Comparison of ENCODE assay signal across 7 mouse cellular contexts in genomic region chr15:83089429-83089605, GRCm38 (mm10). TPM values are rescaled to one million over a fixed set of nuclear protein-coding genes. Genes with fewer than 3 reads are reported as not detected.
A peak's percentile ranks its signal among the peaks of the same experiment; 100 is the strongest.
DNase-seq lines count a peak whose midpoint lies in the region; ATAC-seq and TF ChIP-seq lines count a peak whose summit lies in the region.

Gene Serhl, plus strand, starts transcription at chr15:83089506.

- intact Hi-C loops in gastrocnemius, adult 2 months (cut with DNase I), result loop anchor here (5.0 kb wide), 1 partner anchor 118 kb away; no protein-coding TSS in a partner anchor
- intact Hi-C loops in left cerebral cortex, adult 2 months (cut with DNase I), result no loop called here

- no peak within 1 kb of the TSS for H3K9ac ChIP-seq in ES-Bruce4 (ENCODE audit: low read depth, poor library complexity, severe bottlenecking)
- no peak within 1 kb of the TSS for H3K9ac ChIP-seq in hindbrain, embryonic 16.5 days (ENCODE audit: low read depth, low read length)
- H3K9ac ChIP-seq in midbrain, embryonic 15.5 days, result no peak within 1 kb of the TSS; the same call in 1 of the 2 replicates

- 15% methylated on average over 7 of the region's 7 CpGs for WGBS in hindbrain, embryonic 16.5 days
- WGBS in midbrain, embryonic 15.5 days, result 12% methylated on average over 7 of the region's 7 CpGs

- TF ChIP-seq CTCF in ES-Bruce4 (IDR thresholded peaks at IDR 0.05; ENCODE audit: low read depth, low read length), result no peak
- TF ChIP-seq CTCF in gastrocnemius, adult 2 months (IDR thresholded peaks at IDR 0.05), result no peak
- no peak for TF ChIP-seq CTCF in left cerebral cortex, adult 2 months (IDR thresholded peaks at IDR 0.05)

- H3K4me2 ChIP-seq in hindbrain, embryonic 16.5 days (ENCODE audit: low read length), result peak within 1 kb of the TSS; percentile 34
- H3K4me2 ChIP-seq in midbrain, embryonic 15.5 days, result peak within 1 kb of the TSS; percentile 29

- H3K36me3 ChIP-seq in ES-Bruce4 (ENCODE audit: control insufficient read depth, insufficient read depth, low read length, poor library complexity, severe bottlenecking), result no peaks in the 10 kb centered on the region
- no peaks in the 10 kb centered on the region for H3K36me3 ChIP-seq in hindbrain, embryonic 16.5 days (ENCODE audit: control insufficient read depth, insufficient read depth, low read length)
- no peaks in the 10 kb centered on the region for H3K36me3 ChIP-seq in midbrain, embryonic 15.5 days (replicated peaks)

- no peaks in the 10 kb centered on the region for H3K9me3 ChIP-seq in ES-Bruce4 (replicated peaks; ENCODE audit: control insufficient read depth, insufficient read depth, low read length, poor library complexity, severe bottlenecking)
- H3K9me3 ChIP-seq in hindbrain, embryonic 16.5 days (ENCODE audit: control insufficient read depth, low read length), result no peaks in the 10 kb centered on the region
- H3K9me3 ChIP-seq in midbrain, embryonic 15.5 days, result no peaks in the 10 kb centered on the region

- H3K27me3 ChIP-seq in ES-Bruce4 (ENCODE audit: control insufficient read depth, insufficient read depth, low read length, poor library complexity, severe bottlenecking), result no peaks in the 10 kb centered on the region
- no peaks in the 10 kb centered on the region for H3K27me3 ChIP-seq in hindbrain, embryonic 16.5 days (replicated peaks; ENCODE audit: control insufficient read depth, insufficient read depth, low read length)
- H3K27me3 ChIP-seq in midbrain, embryonic 15.5 days (replicated peaks), result 0 out of 2 replicates have a peak, but pooled peaks cover 11% of the 10 kb centered on the region

- no peak for DNase-seq in gastrocnemius, adult 2 months
- DNase-seq in B cell, adult 2 months, result no peak
- DNase-seq in left cerebral cortex, adult 2 months (ENCODE audit: extremely low spot score in 1 of 2, low spot score in 2 of 2), result no peak

- peaks cover 5% of the 10 kb centered on the region for H3K4me1 ChIP-seq in ES-Bruce4 (ENCODE audit: control insufficient read depth, insufficient read depth, low read length)
- peaks cover 10% of the 10 kb centered on the region for H3K4me1 ChIP-seq in hindbrain, embryonic 16.5 days (ENCODE audit: control insufficient read depth, insufficient read depth, low read depth, low read length)
- H3K4me1 ChIP-seq in midbrain, embryonic 15.5 days, result peaks cover 13% of the 10 kb centered on the region

- no peak for ATAC-seq in activated CD4-positive, CD25-positive, alpha-beta regulatory T cell, adult 4 months
- no peak for ATAC-seq in hindbrain, embryonic 16.5 days
- no peak for ATAC-seq in midbrain, embryonic 15.5 days (replicated peaks)

- no peak for TF ChIP-seq POLR2A in ES-Bruce4 (IDR thresholded peaks at IDR 0.05; ENCODE audit: insufficient read depth, low read length)

- no peak within 1 kb of the TSS for H3K27ac ChIP-seq in ES-Bruce4 (ENCODE audit: insufficient read depth, low read length)
- no peak within 1 kb of the TSS for H3K27ac ChIP-seq in gastrocnemius, adult 2 months
- no peak within 1 kb of the TSS for H3K27ac ChIP-seq in hindbrain, embryonic 16.5 days (ENCODE audit: low read depth, low read length)
- H3K27ac ChIP-seq in midbrain, embryonic 15.5 days, result no peak within 1 kb of the TSS
- H3K27ac ChIP-seq in left cerebral cortex, adult 2 months, result no peak within 1 kb of the TSS

- no peak within 1 kb of the TSS for H3K4me3 ChIP-seq in ES-Bruce4 (ENCODE audit: low read depth, low read length)
- no peak within 1 kb of the TSS for H3K4me3 ChIP-seq in gastrocnemius, adult 2 months
- no peak within 1 kb of the TSS for H3K4me3 ChIP-seq in hindbrain, embryonic 16.5 days (ENCODE audit: low read length)
- no peak within 1 kb of the TSS for H3K4me3 ChIP-seq in midbrain, embryonic 15.5 days
- H3K4me3 ChIP-seq in left cerebral cortex, adult 2 months, result no peak within 1 kb of the TSS

- TF ChIP-seq EP300 in ES-Bruce4 (IDR thresholded peaks at IDR 0.05; ENCODE audit: insufficient read depth, low read depth, low read length), result no peak

RNA-seq across cellular contexts. Expression of gene Serhl, which starts in this region (rescaled TPM):
- 20.5 and 20.7 TPM in 2 replicates for polyA plus RNA-seq in ES-Bruce4 (2011; ENCODE audit: insufficient read depth, insufficient read length, low read depth, missing spikeins)
- polyA plus RNA-seq in activated CD4-positive, CD25-positive, alpha-beta regulatory T cell, adult 4 months (2017; shearing (Covaris generic)), result 10 to 100 TPM; 79.0 to 82.8 TPM
- total RNA-seq in gastrocnemius, adult 2 months (2021), result 10 to 100 TPM; 22.8 to 29.1 TPM
- polyA plus RNA-seq in hindbrain, embryonic 16.5 days (2015; fragmentation: Nextera tagmentation; extraction: Ambion mirVana), result 34.2 and 36.4 TPM in 2 replicates
- polyA plus RNA-seq in midbrain, embryonic 15.5 days (2015; fragmentation: Nextera tagmentation; extraction: Ambion mirVana), result 24.9 and 27.8 TPM in 2 replicates
- 10 to 100 TPM in 1 of 2 experiments, 1 to 10 TPM in 1; 9.0 to 10.2 TPM for total RNA-seq in left cerebral cortex, adult 2 months (2021)
